Mouse (Mus musculus): Measurements from ENCODE around the gene Icam2.

- TF ChIP-seq ZMIZ1 (IDR thresholded peaks at IDR 0.05; ENCODE audit: low read depth, low read length): peak; percentile 16; the same call in 1 of the 2 replicates
- TF ChIP-seq ZC3H11A (IDR thresholded peaks at IDR 0.05; ENCODE audit: low read depth, low read length): peak; percentile 11; the same call in 1 of the 2 replicates
- TF ChIP-seq MAFK (IDR thresholded peaks at IDR 0.05; ENCODE audit: insufficient replicate concordance, low read length): no peak
- peak; percentile 96 to 98 for TF ChIP-seq CTCF (conservative IDR thresholded peaks at IDR 0.05 in 1 of 2, IDR thresholded peaks at IDR 0.05 in 1 of 2; ENCODE audit: low read depth in 2 of 2, low read length in 2 of 2)
- TF ChIP-seq POLR2A (IDR thresholded peaks at IDR 0.05; ENCODE audit: low read depth, low read length): no peak; the same call in 1 of the 2 replicates
- TF ChIP-seq KAT2A (IDR thresholded peaks at IDR 0.05; ENCODE audit: insufficient replicate concordance, low read length): no peak
- TF ChIP-seq UBTF (IDR thresholded peaks at IDR 0.05; ENCODE audit: low read depth, low read length): no peak
- no peak for TF ChIP-seq E2F4 (IDR thresholded peaks at IDR 0.05; ENCODE audit: insufficient replicate concordance, low read depth, low read length)
- TF ChIP-seq MYC (IDR thresholded peaks at IDR 0.05; ENCODE audit: low read depth, low read length): peak; percentile 61; the same call in 1 of the 2 replicates
- TF ChIP-seq EP300 (IDR thresholded peaks at IDR 0.05; ENCODE audit: low read length): no peak
- TF ChIP-seq ZNF384 (IDR thresholded peaks at IDR 0.05; ENCODE audit: low read depth, low read length): no peak
- peak; percentile 69 for TF ChIP-seq ZKSCAN1 (IDR thresholded peaks at IDR 0.05; ENCODE audit: borderline replicate concordance, low read depth, low read length)
- TF ChIP-seq SIN3A (IDR thresholded peaks at IDR 0.05; ENCODE audit: low read length): no peak
These were observed 3.8 kb upstream of the Icam2 start for GRCm38 (mm10) chr11:106391546-106392188.
